Mouse (Mus musculus): ENCODE measurements around the gene Rpl4. TPM values are rescaled to one million over a fixed set of nuclear protein-coding genes. Genes with fewer than 3 reads are reported as not detected.

Rpl4 gene
- polyA plus RNA-seq (2012; rRNA removed): 693 and 759 TPM in 2 replicates

DNA sequence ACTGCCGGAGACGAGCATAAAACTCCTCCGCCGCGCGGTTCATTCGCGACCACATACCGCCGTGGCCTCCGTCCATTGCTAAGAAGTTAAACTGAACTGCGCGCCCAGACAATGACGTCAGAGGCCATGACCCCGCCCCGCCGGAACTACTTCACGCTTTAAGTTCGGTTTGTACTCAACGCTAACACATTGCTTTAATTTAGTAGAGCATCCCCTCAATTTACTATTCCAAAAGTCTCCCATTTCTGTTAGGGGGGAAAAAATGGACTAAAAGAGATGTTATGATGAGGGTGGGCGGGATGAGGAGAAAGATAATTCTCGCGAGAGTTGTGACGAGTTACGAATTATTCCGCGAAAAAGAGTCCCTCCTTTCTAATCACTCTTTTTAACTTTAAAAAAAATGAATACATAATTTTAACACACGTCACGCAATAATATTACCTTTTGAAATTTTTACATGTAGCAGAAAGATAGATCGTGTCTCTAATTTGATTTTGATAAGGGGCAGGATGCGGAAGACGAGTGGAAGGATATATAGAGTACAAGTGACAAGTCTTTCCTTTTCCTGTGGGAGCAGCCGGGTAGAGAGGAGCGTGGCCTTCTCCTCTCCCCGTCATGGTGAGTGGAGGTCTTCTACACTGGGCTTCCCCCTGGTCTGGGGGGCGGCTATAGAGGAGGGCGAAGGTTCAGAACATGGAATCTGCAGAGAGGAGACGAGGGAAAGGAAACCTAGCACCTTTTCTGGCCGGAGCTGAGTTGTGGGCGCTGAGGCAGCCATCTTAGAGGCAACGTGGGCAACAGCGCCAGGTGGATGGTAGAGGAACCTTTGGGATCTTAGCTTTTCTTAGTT is at the start of gene Rpl4, which contains the start of gene Zwilch:
TSS of gene Rpl4 (plus strand) at position 560 of the 850 bp plus-strand sequence.
TSS of gene Zwilch (minus strand) at position 289 of the 850 bp plus-strand sequence.

DNA sequence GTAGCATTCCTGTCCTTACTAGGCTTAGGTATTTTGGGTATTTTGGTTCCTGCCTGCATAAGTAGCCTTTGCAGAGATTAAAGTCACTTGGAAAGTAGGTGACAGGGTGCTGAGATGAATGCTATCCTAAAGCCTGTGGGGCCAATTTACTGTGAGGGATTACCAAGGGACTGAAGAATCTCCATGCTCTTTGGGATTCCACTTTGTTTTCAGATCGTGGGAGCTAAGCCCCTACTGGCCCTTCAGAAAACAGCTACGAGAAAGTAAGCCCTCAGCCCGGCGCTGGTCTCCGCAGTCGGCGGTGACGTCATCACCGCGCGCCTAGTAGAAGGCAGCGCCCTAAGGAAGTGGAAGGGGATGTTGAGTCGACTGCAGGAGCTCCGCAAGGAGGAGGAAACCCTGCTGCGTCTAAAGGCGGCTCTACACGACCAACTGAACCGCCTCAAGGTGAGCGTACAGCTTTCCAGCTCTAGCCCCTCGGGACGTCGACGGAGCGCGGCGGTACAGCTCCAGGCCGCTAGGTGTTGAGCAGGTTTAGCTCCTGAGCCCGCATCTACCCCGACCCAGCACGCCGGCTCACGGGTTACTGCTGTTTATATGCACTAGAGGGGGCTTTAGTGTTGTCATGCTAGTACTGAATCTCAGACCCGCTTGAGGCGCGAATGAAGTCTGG is 5.9 kb downstream of the Rpl4 start, which contains the start of gene Snapc5:
TSS of gene Snapc5 (plus strand) at position 301 of the 673 bp plus-strand sequence.

Other genes with a start within 250 kb of the Rpl4 start
- gene Smad6, start 151.3 kb upstream of the Rpl4 start, polyA plus RNA-seq (2012; rRNA removed): 5.1 and 6.3 TPM in 2 replicates
- gene Lctl, start 56.2 kb upstream of the Rpl4 start, polyA plus RNA-seq (2012; rRNA removed): 0.02 TPM in 1 of 2 replicates, not detected in the other
- 12.4 and 15.0 TPM in 2 replicates for gene Zwilch, start 271 bp upstream of the Rpl4 start, polyA plus RNA-seq (2012; rRNA removed)
- 15.7 and 16.5 TPM in 2 replicates for gene Snapc5, start 5.9 kb downstream of the Rpl4 start, polyA plus RNA-seq (2012; rRNA removed)
- gene Uchl4, start 61.8 kb downstream of the Rpl4 start, polyA plus RNA-seq (2012; rRNA removed): 0.05 and 0.14 TPM in 2 replicates
- 23.1 and 23.3 TPM in 2 replicates for gene Map2k1, start 80.3 kb downstream of the Rpl4 start, polyA plus RNA-seq (2012; rRNA removed)
- 51.5 and 57.8 TPM in 2 replicates for gene Tipin, start 108.2 kb downstream of the Rpl4 start, polyA plus RNA-seq (2012; rRNA removed)
- gene Dis3l, start 167.9 kb downstream of the Rpl4 start, polyA plus RNA-seq (2012; rRNA removed): 4.2 and 4.5 TPM in 2 replicates
- 0.11 and 0.19 TPM in 2 replicates for gene Megf11, start 212.3 kb downstream of the Rpl4 start, polyA plus RNA-seq (2012; rRNA removed)

All from liver, embryonic 18 days (tissue).